Mouse (Mus musculus) liver, embryonic 11.5 days (tissue): Measurements from ENCODE around the gene Sipa1l1. TPM values are rescaled to one million over a fixed set of nuclear protein-coding genes. Genes with fewer than 3 reads are reported as not detected.

Experiments
- ATAC-seq: fragments of 200-750 bp; cut with Nextera tagmentation; replicated peaks from 2 replicates; pipeline ENCODE4 v1.8.0; 2017; ENCODE audit warnings: moderate number of reproducible peaks, mild to moderate bottlenecking, moderate TSS enrichment, moderate library complexity; ENCODE audit not compliant: low FRiP score
- DNase-seq: peaks from one replicate; pipeline ENCODE4 v3.0.0-alpha.2; 2017; ENCODE audit warnings: low spot score
- H3K27ac ChIP-seq: fragments of 300-500 bp; sonication (generic); 2 replicates; pipeline ENCODE4 v1.5.1; 2014; ENCODE audit warnings: mild to moderate bottlenecking, low read depth, low read length, control low read depth
- H3K27me3 ChIP-seq: fragments of 300-500 bp; sonication (generic); replicated peaks from 2 replicates; pipeline ENCODE4 v1.6.1; 2014; ENCODE audit warnings: low read length, mixed read lengths; ENCODE audit not compliant: control insufficient read depth, insufficient read depth
- H3K36me3 ChIP-seq: fragments of 300-500 bp; sonication (generic); 2 replicates; pipeline ENCODE4 v1.6.1; 2014; ENCODE audit warnings: mild to moderate bottlenecking, low read length, moderate library complexity, mixed read lengths; ENCODE audit not compliant: control insufficient read depth, insufficient read depth
- H3K4me1 ChIP-seq: fragments of 300-500 bp; sonication (generic); replicated peaks from 2 replicates; pipeline ENCODE4 v1.6.1; 2014; ENCODE audit warnings: low read length, mixed read lengths; ENCODE audit not compliant: control insufficient read depth, insufficient read depth
- H3K4me2 ChIP-seq: fragments of 300-500 bp; sonication (generic); 2 replicates; pipeline ENCODE4 v1.6.1; 2014; ENCODE audit warnings: mild to moderate bottlenecking, control low read depth, moderate library complexity
- H3K4me3 ChIP-seq: fragments of 300-500 bp; sonication (generic); 2 replicates; pipeline ENCODE4 v1.5.1; 2014; ENCODE audit warnings: low read depth, low read length, control low read depth
- H3K9ac ChIP-seq: fragments of 300-500 bp; sonication (generic); 2 replicates; pipeline ENCODE4 v1.6.1; 2014; ENCODE audit warnings: low read depth, low read length, control low read depth
- H3K9me3 ChIP-seq: fragments of 300-500 bp; sonication (generic); 2 replicates; pipeline ENCODE4 v1.6.1; 2016; ENCODE audit warnings: low read length, inconsistent platforms, mixed read lengths; ENCODE audit not compliant: control insufficient read depth
- WGBS: fragments of 180-500 bp; shearing (Covaris S2); extraction: QIAGEN DNeasy Blood & Tissue Kit; methylation state at CpG from one replicate; pipeline ENCODE4 v1.1.7; 2014; 5-methylcytosine and 5-hydroxymethylcytosine counted together
- polyA plus RNA-seq: library from polyadenylated mRNA; unstranded; fragments of >200 nt; fragmentation: Nextera tagmentation; extraction: Ambion mirVana; gene quantifications from 2 replicates; pipeline ENCODE4 v1.2.1, GENCODE M21; 2014

The Sipa1l1 gene
- polyA plus RNA-seq, 1 experiment from 2014 or later = 21.1 TPM

- no peak for ATAC-seq
- H3K27me3 ChIP-seq = no peaks in the 10 kb centered on the region
- H3K9ac ChIP-seq = no peak overlapping the region
- H3K4me2 ChIP-seq = no peak overlapping the region
- 85% methylated on average over 8 of the region's 8 CpGs for WGBS
- DNase-seq = no peak
- H3K27ac ChIP-seq = no peak overlapping the region
- H3K4me3 ChIP-seq = no peak overlapping the region
- H3K4me1 ChIP-seq = no peaks in the 10 kb centered on the region
- no peaks in the 10 kb centered on the region for H3K36me3 ChIP-seq
- H3K9me3 ChIP-seq = no peaks in the 10 kb centered on the region
These were observed 288.9 kb downstream of the Sipa1l1 start for GRCm38 (mm10) chr12:82458017-82458416.

- H3K4me3 ChIP-seq = no peak overlapping the region
- no peaks in the 10 kb centered on the region for H3K27me3 ChIP-seq
- no peaks in the 10 kb centered on the region for H3K9me3 ChIP-seq
- H3K9ac ChIP-seq = no peak overlapping the region
- no peak overlapping the region for H3K27ac ChIP-seq
- no peak for DNase-seq
- 79% methylated on average over 5 of the region's 5 CpGs for WGBS
- H3K36me3 ChIP-seq = no peaks in the 10 kb centered on the region
- ATAC-seq = no peak
- peaks cover 5% of the 10 kb centered on the region; the same call in 1 of the 2 replicates for H3K4me1 ChIP-seq
- no peak overlapping the region for H3K4me2 ChIP-seq
These were observed 298.1 kb downstream of the Sipa1l1 start for GRCm38 (mm10) chr12:82467234-82467633.

- Histone ChIP-seq H3K4me2 (no peak overlapping the region), H3K36me3 (no peaks in the 10 kb centered on the region), H3K4me3 (no peak overlapping the region), H3K4me1 (peaks cover 5% of the 10 kb centered on the region; the same call in 1 of the 2 replicates), H3K27me3 (no peaks in the 10 kb centered on the region), H3K9me3 (no peaks in the 10 kb centered on the region), H3K9ac (no peak overlapping the region), H3K27ac (no peak overlapping the region)
- no peak for DNase-seq
- 68% methylated on average over 2 of the region's 2 CpGs for WGBS
- ATAC-seq = no peak
These were observed 298.5 kb downstream of the Sipa1l1 start for GRCm38 (mm10) chr12:82467641-82468040.

GRCm38 (mm10) chr12:82468416-82468815 is 299.3 kb downstream of the Sipa1l1 start:
- no peak for DNase-seq
- no peak overlapping the region for H3K4me3 ChIP-seq
- H3K27me3 ChIP-seq = no peaks in the 10 kb centered on the region
- 76% methylated on average over 5 of the region's 5 CpGs for WGBS
- no peak for ATAC-seq
- peaks cover 5% of the 10 kb centered on the region; the same call in 1 of the 2 replicates for H3K4me1 ChIP-seq
- H3K4me2 ChIP-seq = no peak overlapping the region
- no peak overlapping the region for H3K27ac ChIP-seq
- no peaks in the 10 kb centered on the region for H3K9me3 ChIP-seq
- no peaks in the 10 kb centered on the region for H3K36me3 ChIP-seq
- no peak overlapping the region for H3K9ac ChIP-seq

- H3K9me3 ChIP-seq = no peaks in the 10 kb centered on the region
- H3K27ac ChIP-seq = peak overlapping the region; percentile 32; the same call in 1 of the 2 replicates
- H3K36me3 ChIP-seq = no peaks in the 10 kb centered on the region
- H3K27me3 ChIP-seq = no peaks in the 10 kb centered on the region
- DNase-seq = peak; percentile 72
- H3K4me2 ChIP-seq = peak overlapping the region; percentile 72
- ATAC-seq = peak; percentile 74
- 8% methylated on average over 12 of the region's 12 CpGs for WGBS
- peaks cover 5% of the 10 kb centered on the region; the same call in 1 of the 2 replicates for H3K4me1 ChIP-seq
- peak overlapping the region; percentile 50 for H3K9ac ChIP-seq
- peak overlapping the region; percentile 42 for H3K4me3 ChIP-seq
These were observed 300.7 kb downstream of the Sipa1l1 start for GRCm38 (mm10) chr12:82469706-82470361.

- Histone ChIP-seq H3K9me3 (no peaks in the 10 kb centered on the region), H3K4me1 (peaks cover 5% of the 10 kb centered on the region; the same call in 1 of the 2 replicates), H3K36me3 (no peaks in the 10 kb centered on the region), H3K4me2 (peak overlapping the region; percentile 72), H3K9ac (peak overlapping the region; percentile 50), H3K27me3 (no peaks in the 10 kb centered on the region), H3K4me3 (peak overlapping the region; percentile 42), H3K27ac (peak overlapping the region; percentile 32; the same call in 1 of the 2 replicates)
- DNase-seq (peak; percentile 47), ATAC-seq (peak; percentile 56)
- 4% methylated on average over 18 of the region's 18 CpGs for WGBS
These were observed 301.3 kb downstream of the Sipa1l1 start for GRCm38 (mm10) chr12:82470362-82470936.

GRCm38 (mm10) chr12:82472796-82473195 is 303.7 kb downstream of the Sipa1l1 start:
- H3K4me3 ChIP-seq = no peak overlapping the region
- 0 out of 2 replicates have a peak, but pooled peaks cover 2% of the 10 kb centered on the region for H3K27me3 ChIP-seq
- peaks cover 9% of the 10 kb centered on the region; the same call in 1 of the 2 replicates for H3K4me1 ChIP-seq
- H3K27ac ChIP-seq = no peak overlapping the region
- WGBS = 72% methylated on average over 3 of the region's 3 CpGs
- H3K9ac ChIP-seq = no peak overlapping the region
- DNase-seq (no peak), ATAC-seq (no peak)
- H3K9me3 ChIP-seq = no peaks in the 10 kb centered on the region
- H3K36me3 ChIP-seq = no peaks in the 10 kb centered on the region
- no peak overlapping the region for H3K4me2 ChIP-seq

- 61% methylated on average over 4 of the region's 4 CpGs for WGBS
- no peak for ATAC-seq
- H3K27ac ChIP-seq = no peak overlapping the region
These were observed 304.1 kb downstream of the Sipa1l1 start for GRCm38 (mm10) chr12:82473238-82473637.

More at GRCm38 (mm10) chr12:82473238-82473637, 304.1 kb downstream of the Sipa1l1 start:
- Histone ChIP-seq H3K9ac (no peak overlapping the region), H3K4me2 (no peak overlapping the region), H3K4me3 (no peak overlapping the region), H3K4me1 (peaks cover 12% of the 10 kb centered on the region; the same call in 1 of the 2 replicates), H3K27me3 (0 out of 2 replicates have a peak, but pooled peaks cover 2% of the 10 kb centered on the region), H3K36me3 (no peaks in the 10 kb centered on the region), H3K9me3 (no peaks in the 10 kb centered on the region)
- no peak for DNase-seq
